Mouse (Mus musculus): ENCODE data around the gene Zbtb32.
A peak's percentile ranks its signal among the peaks of the same experiment; 100 is the strongest.

Zbtb32 gene

DNA sequence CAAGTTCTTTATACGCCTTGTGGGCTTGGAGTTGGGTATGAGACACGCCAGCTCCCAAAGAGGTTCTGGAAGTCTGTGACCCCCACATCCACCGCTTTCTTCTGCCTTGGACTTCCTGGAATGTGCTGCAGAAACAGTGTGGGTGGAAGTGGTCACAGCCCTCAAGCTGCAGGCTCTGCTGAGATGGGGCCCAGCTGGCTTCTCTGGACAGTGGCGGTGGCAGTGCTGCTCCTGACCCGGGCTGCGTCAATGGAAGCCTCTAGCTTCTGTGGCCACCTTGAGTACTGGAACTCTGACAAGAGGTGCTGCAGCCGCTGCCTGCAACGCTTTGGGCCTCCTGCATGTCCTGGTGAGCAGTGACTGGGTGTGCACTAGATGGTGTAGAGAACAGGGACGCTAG, 32.7 kb downstream of the Zbtb32 start:
- no peak for DNase-seq (ENCODE audit: low read depth)

- DNase-seq (ENCODE audit: low read depth), result no peak
Observed at GRCm38 (mm10) chr7:30564970-30565571, 33.6 kb downstream of the Zbtb32 start, which contains the start of gene Igflr1. TSS of gene Igflr1 (plus strand) at chr7:30565427.

GRCm38 (mm10) chr7:30563906-30564280, 34.8 kb downstream of the Zbtb32 start:
- DNase-seq (ENCODE audit: low read depth), result no peak

DNA sequence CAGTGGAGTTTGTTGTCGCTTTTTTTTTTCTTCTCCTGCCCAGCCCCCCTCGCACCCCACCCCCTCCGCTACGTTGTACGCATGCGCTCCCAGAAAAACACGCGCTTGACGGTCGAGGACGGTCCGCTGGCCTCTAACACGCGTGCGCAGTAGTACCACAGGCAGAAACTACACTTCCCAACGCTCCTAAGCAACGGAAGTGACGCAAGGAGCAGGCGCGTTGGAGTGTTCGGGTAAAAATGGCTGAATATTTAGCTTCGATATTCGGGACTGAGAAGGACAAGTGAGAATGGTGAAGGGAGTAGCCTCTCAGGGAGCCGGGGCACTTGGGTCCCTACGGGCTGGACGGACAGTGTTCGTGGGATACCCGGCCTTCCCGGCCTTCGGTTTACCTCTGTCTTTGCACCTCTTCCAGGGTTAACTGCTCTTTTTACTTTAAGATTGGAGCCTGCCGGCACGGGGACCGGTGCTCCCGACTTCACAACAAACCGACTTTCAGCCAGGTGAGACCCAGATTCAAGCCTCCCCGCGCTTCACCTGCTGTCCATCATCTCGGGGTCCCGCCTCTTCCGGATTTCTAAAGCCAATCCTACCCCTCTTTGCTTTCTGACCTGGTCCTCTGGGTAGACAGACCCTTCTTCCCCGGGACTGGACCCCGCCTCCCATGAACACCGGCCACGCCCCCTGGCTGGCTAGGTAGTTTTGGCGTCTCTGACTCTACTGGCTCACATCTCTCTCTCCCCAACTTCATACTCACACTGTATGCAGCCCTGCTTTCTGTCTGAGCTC, 35.4 kb downstream of the Zbtb32 start, which contains the start of the genes U2af1l4, Gm49396 and Psenen:
U2af1l4 (plus strand) TSS at position 185 of the 789 bp plus-strand sequence.
Gm49396 (plus strand) TSS at position 228 of the 789 bp plus-strand sequence.
Psenen (minus strand) TSS at position 511 of the 789 bp plus-strand sequence.
- DNase-seq (ENCODE audit: low read depth), result peak; percentile 99

DNA sequence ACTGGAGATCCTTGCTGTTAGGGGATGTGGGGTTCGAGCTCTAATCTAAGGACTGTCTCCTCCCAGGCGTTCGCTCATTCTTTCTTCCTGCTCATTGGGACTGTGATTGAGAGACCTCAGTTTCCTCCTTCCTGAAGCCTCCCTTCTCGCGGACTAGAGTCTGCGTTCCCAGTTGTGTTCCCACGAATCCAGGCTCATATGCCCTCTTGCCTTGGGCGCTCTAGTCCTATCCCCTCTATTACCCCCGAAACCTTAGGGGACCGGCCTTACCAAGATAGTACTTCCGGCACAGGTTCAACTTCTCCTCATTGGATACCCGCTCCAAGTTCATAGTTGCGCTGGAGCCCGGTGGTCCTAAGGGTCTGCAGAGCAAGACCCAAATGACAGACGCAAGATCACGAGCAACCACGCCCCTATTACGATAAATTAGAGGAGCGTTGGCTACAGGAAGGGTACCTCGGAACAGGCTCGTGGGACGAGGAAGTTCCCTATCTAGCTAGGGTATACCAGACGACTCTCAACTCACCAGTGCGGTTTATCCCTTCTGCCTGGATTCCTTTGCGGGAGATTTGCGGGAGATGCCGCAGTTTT, 36.1 kb downstream of the Zbtb32 start:
- no peak for DNase-seq (ENCODE audit: low read depth)

DNA sequence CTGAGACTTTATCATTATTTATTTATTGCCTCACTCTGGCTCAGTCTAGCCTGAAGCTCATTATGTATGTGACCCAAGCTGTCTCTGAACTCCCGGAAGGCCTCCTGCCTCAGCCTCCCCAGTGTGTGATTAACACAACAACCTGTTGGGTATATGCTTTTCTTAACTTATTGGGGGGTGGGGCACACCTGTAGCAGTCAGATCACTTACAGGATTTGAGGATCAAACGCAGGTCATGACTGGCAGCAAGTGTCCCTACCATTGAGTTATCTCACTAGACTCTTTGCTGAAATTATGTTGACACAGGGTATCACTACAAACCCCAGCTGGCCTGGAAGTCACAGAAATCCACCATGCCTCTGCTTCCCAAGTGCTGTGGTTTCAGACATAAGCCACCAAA, 38.4 kb downstream of the Zbtb32 start:
- no peak for DNase-seq (ENCODE audit: low read depth)

GRCm38 (mm10) chr7:30559443-30559954, 39.2 kb downstream of the Zbtb32 start, which contains the start of gene Lin37:
TSS of gene Lin37 (minus strand) at chr7:30559838.
- DNase-seq (ENCODE audit: low read depth), result peak; percentile 99

DNA sequence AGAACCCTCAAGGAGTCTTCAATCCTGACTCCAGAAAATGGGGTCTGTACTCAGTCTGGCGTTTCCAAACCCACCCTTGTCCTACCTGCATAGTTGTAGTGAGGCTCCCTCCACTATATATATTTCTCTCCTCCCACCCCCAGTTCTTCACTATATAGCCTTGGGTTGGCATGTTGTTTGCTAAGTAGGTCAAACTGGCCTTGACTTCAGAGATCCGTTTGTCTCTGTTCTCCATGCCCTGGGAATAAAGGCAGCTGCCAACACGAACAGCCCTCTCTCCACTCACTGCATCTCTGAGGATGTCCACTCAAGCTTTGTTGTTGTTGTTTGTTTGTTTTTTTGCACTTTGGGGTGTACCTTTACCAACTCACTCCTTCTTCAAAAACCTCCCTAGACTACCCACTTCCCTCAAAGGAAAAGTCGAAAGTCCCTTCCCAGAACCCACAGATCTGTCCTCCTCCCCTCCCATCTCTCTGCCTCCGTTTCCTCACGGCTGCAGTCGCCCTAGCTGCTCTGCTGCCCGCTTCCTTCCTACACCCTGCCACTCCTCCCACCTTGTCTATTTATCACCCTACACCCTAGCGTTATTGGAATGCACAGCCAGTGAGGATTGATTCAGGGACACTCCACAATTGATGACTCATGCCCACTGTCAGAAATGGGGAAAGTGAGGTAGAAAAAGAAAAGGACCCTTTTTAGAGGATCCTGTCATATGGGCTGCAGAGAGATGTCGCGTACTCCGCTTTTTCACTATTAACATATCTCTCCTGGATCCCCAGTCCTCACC, 39.9 kb downstream of the Zbtb32 start:
- DNase-seq (ENCODE audit: low read depth), result no peak

DNA sequence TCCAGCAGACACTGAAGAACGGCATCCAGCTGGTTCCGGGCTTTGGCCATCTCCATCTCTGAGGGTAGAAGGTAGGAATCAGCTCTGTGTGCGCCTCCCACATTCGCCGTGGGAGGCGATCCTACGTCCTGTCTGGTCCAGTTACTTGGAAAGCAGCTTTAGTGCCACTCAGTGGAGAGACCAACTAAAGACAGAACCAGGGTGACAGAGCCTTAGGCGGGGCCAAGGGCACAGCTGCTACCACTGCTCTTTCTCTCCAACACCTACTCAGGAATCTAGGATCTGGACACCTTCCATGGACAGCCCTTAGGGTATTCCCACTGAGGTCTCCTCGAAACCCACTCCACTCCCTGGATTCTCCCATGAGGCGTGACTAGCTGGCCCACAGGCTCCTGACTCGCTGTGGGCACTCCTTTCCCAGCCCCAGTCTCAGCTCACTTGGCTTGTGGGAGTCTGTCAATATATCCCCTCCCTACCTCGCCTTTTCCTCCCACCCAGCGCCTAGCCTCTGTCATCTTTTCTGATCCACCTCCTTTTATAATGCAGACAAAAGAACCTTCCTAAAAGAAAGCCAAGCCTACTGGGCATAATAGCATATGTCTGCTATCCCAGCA, 40.7 kb downstream of the Zbtb32 start:
- no peak for DNase-seq (ENCODE audit: low read depth)

GRCm38 (mm10) chr7:30556894-30557536, 41.7 kb downstream of the Zbtb32 start:
- peak; percentile 46 for DNase-seq (ENCODE audit: low read depth)

DNA sequence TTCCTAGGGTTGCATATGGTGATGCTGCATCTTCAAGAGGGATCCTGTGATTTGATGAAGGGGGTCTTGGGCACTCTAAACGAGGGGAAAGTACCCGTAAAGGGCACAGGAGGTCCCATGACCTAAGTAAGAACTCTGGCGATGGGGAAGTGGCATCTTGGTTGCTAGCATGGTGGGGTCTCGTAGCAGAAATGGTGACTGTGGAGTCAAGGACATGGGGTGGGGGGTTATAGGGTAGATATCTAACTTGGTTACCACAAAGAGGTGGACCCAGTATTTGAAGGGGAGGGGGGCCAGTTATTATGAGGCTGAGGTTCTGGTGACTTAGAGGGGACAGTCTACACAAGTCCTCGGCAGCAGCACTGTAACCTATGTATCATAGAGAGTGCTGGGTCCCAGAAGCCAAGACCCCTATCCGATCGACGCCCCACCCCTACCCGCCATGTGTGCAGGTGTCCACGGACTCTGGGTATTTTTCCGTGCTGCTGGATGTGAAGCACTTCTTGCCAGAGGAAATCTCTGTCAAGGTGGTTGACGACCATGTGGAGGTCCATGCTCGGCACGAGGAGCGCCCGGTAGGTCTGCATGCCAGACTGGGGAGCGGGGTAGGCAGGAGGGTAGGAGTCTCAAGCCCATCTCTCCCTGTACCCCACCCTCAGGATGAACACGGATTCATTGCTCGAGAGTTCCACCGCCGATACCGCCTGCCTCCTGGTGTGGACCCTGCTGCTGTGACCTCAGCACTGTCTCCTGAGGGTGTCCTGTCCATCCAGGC, 44.7 kb downstream of the Zbtb32 start:
- DNase-seq (ENCODE audit: low read depth), result no peak

DNA sequence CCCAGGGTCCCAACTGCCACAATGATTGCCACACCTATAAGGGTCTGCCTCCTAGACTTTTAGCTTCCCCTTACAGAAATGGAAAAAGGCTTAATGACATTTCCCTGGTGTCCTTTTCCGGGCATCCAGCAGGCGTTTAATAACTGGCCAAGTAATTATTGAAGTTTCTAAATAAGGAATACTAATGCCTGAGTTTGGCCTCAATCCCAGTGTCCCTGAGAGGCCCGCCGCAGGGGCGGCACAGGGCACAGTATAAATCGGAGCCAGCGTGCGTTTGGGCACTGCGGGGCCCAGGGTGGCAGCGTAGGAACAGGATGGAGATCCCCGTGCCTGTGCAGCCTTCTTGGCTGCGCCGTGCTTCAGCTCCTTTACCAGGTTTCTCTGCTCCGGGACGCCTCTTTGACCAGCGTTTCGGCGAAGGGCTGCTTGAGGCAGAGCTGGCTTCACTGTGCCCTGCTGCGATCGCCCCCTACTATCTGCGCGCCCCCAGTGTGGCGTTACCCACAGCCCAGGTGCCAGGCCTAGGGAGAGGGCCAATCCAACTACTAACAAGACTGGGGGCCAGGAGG, 45.6 kb downstream of the Zbtb32 start:
- DNase-seq (ENCODE audit: low read depth), result peak; percentile 38

GRCm38 (mm10) chr7:30552102-30553020, 46.3 kb downstream of the Zbtb32 start, which contains the start of the genes Hspb6 and Proser3:
TSS of gene Hspb6 (plus strand) at chr7:30552178.
TSS of gene Proser3 (minus strand) at chr7:30552299.
- peak; percentile 100 for DNase-seq (ENCODE audit: low read depth)

GRCm38 (mm10) chr7:30551445-30552101, 47.1 kb downstream of the Zbtb32 start:
- DNase-seq (ENCODE audit: low read depth), result peak; percentile 90

- DNase-seq (ENCODE audit: low read depth), result no peak
Observed at GRCm38 (mm10) chr7:30550603-30551002, 48.1 kb downstream of the Zbtb32 start.

DNA sequence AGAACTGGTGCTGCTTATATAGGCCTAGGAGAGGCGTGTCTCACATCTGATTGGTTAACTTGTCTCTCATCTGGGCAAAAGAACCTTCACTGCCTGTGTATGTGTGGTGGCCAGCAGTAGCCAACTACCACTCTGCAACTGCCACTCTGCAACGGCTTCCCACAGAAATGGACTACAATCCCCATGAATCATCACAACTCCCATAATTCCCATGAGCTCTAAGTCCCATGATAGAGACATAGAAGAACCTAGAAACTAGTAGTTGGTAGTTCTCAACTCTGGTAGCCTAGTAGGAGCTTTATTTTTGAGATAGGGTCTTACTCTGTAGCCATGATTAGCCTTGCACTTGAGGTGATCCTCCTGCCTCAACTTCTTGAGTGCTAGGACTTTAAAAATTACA, 48.8 kb downstream of the Zbtb32 start:
- DNase-seq (ENCODE audit: low read depth), result no peak

DNA sequence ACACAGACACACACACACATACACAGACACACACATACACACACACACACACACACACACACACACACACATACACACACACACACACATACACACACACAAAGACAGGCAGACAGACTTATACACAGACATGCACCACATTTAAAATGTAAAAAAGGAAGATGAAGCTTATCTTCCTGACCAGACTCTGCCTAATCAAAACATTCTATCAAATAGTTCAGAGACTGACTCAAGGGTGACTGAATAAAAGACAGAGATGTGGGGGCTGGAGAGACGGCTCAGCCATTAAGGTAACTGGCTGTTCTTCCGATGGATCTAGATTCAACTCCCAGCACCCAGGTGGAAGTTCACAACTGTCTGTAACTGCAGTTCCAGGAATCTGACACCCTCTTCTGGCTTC, 54.4 kb downstream of the Zbtb32 start:
- DNase-seq (ENCODE audit: low read depth), result no peak

GRCm38 (mm10) chr7:30540572-30540971, 58.1 kb downstream of the Zbtb32 start:
- DNase-seq (ENCODE audit: low read depth), result no peak
